Mouse (Mus musculus): ENCODE results near the gene Rin3.
A peak's percentile ranks its signal among the peaks of the same experiment; 100 is the strongest.

The Rin3 gene

DNA sequence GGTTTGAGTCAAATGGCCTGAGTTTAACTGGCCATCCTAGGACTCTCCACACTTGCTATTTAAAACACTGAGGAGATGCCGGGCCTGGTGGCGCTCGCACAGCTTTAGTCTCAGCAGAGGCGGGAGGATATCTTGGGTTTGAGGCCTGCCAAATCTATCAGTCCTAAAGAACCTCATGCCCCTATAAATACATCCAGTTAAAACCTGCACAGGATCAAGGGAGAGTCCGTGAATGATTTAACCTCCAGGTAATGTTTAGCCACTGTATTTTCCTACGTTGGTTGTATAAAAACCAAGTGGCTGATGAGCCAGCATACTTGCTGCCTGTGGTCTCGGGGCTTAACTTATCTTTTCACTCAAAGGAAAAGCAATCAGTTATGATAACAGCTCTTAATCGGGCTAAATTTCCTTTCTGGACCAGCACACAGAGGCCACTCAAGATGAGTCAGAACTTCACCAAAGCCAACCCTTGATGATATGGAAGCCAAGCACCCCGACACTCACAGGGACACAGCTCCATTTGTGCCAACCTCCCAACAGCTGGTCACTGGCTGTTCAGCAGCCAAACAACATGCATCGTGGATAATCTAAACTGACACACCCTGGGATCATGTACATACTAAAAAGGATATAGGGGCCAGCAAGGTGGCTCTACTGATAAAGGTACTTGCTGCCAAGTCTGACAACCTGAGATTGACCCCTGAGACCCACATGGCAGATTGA lies 137.5 kb downstream of the Rin3 start:
- no peak for DNase-seq (ENCODE audit: extremely low read depth, low read depth)

DNA sequence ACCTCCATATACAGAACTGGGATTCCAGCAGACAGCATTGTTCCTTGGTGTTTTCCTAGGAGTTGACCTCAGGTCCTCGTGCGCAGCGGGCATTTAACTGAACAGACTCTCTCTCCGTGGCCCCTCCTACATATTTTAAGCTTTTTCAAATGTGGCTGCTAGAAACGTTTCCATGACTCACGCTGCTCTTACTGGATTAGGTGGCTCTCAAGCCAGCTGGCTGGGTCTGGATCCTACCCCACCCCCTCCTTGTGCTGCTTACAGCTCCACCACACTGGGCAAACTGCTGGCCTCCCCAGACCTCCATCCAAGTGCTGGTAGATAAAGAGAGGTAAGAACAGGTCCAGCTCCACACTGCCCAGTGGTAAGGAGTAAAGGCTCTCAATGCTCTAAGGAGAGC lies 139.2 kb downstream of the Rin3 start:
- no peak for DNase-seq (ENCODE audit: extremely low read depth, low read depth)

DNA sequence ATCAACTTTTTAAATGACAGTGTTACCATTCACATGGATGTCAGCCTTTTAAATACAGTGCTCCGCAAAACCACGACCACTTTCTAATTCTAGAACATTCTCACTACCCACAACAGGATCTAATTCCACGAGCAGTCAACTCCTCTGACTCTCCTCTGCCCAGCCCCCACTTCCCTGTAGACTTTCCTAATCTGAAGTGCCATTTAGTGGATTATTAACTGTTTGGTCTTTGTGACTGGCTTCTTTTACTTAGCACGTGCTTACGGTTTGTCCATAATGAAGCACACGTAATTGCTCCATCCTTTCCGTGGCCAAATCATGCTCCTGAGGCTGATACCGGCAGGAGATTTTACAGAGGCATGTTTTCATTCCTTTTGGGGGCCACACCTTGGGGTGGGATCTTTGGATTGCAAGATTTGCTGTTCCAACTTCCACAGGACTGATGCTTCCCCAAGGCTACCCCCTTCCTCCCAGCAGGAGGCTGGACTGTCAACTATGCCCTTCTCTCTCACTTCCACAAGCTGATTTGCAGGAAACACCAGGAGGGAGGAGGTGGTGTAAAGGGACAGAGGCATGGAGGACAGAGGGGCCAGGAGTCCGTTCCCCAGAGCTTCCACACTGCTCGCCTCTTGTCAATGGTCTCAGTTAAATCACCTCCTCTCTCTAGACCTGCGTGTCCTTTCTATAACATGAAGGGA lies 139.9 kb downstream of the Rin3 start:
- no peak for DNase-seq (ENCODE audit: extremely low read depth, low read depth)

DNA sequence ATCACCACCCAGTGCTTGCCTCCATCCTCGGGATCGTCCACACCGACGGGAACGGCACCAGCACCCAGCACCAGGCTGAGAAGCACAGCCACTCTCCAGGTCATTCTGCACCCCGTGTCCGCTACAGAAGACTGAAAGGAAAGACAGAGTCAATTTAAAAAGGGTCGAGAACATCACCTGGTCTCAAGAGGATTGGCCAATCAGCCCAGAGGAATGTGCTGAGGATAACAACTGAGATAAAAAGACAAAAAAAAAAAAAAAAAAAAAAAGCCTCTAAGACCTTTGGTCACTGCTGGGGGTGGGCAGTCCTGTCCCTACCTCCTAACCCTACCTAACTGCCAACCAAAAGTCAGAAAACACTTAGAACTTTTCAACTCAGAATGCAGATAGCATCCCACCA lies 140.8 kb downstream of the Rin3 start:
- DNase-seq (ENCODE audit: extremely low read depth, low read depth) = no peak

DNA sequence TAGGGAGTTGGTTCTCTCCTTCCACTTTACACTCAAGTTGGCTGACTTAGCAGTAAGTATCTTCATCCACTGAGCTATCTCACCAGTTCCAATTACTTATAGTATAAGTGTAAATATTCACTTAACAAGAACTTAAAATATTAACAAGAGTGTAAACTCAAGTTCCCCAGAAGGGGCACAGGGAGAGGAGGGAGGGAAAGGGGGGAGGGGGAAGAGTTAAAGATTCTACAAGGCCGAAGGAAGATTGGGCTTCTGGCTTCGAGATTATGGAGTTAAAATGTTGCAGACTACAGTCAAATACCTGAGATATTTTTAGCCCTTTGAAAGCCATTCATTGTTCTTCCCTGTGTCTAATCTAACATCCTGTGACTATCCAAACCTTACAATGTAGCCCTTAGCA lies 141.6 kb downstream of the Rin3 start:
- DNase-seq (ENCODE audit: extremely low read depth, low read depth) = no peak

DNA sequence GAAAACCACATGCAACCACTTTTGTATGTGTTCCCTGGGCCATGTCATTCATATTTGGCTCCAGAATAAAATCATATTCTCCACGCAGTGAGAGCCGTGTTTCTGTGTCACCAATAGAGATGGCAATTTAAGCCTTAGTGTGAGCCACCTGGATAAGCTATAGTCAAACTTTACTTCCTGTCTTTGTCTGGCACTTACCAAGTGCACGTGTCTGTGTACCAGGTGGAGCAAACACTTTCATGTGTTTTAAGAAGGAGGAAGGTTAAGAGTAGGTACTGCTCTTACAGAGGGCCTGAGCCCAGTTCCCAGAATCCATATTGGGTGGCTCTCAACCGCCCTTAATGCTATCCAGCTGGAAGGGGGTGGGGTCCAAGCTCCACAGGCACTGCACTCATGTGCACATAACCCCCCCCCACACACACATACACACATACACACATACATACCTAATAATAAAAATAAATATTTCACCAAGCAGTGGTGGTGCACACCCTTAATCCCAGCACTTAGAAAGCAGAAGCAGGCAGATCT lies 142.3 kb downstream of the Rin3 start:
- no peak for DNase-seq (ENCODE audit: extremely low read depth, low read depth)

DNA sequence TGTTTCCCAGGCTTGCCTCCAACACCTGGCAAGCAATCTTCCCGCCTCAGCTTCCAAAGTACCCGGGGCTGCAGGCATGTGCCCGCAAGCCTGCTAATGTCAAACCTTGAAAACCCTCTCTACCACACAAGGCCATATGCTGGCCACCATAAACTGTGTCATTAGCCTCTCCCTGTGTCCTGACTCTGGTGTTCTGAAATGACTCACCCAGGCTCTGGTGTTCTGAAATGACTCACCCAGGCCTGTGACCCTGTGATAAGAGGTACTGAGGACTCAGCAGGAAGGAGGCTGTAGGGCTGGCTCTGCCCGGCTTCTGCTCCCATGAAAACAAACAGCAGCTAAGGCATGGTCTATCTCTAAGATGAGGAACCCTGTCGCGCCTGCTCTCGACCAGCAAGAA lies 143.4 kb downstream of the Rin3 start:
- peak; percentile 81 for DNase-seq (ENCODE audit: extremely low read depth, low read depth)

DNA sequence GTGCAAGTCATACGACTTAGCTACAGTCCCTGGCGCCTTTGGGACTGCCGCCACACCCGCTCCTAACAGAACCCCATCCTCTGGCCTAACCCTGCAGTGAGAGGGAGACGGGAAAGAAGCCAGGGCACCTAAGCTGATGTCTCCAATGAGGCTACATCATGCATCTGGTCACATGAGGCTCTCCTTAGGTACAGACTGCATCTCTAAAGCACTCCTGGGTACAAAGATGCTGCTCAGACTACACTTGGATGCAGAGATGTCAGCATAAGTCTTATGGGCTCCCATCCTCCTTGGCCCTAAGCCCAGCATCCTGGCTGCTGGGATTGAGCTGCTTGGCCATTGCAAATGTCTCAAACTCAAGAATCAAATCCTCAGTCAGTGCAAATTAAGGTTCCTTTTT lies 146.8 kb downstream of the Rin3 start:
- DNase-seq (ENCODE audit: extremely low read depth, low read depth) = no peak

DNA sequence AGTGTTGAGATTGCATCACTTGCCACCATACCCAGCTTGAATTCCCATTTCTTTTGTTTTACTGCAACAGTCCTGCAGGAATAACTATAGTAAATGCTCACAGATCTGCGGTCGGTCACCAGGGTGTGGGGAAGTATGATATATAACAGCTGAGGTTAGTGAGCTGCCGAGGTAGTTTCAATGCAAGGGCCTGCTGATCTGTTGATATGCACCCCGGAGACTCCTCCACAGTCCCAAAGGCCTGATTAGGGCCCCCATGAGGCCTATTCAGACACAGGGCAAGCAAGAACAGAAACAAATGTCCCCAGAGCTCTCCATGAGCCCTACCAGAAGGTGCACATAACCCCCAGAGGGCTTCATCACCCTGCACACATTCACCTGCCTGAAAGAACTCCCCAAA lies 147.4 kb downstream of the Rin3 start:
- no peak for DNase-seq (ENCODE audit: extremely low read depth, low read depth)

DNA sequence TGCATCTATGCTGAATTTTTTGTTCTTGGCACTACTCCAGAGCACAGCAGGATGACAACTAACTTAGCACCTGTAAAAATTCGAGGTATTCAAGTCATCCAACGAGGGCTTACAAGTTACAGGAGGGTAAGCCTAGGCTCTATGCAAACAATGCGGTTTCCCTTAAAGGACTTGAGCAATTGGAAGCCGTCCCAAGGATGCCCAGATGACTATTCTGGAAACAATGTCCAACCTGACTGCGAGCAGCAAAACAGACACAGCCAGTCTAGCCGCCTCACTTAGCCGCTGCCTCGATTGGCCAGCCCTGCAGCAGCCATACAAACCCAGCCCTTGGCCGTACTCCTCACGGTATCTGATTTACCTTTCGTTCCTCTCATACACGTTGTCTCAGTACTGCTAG lies 149.4 kb downstream of the Rin3 start:
- no peak for DNase-seq (ENCODE audit: extremely low read depth, low read depth)

DNA sequence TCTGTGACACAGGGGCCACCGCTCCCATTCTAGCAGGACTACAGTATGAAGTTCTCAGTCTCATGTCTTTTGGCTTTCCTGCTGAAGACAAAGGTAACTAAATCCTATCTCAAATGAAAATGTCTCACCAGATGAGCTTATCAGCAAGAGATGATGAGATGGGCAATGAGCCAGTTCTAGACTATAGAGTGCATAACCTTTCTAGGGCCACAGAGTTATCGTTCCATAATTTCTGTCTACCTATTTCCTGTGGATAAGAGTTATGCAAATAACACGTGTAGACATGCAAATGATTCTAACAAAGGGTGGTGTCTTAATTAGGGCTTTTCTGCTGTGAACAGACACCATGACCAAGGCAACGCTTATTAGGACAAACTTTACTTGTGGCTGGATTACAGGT lies 151.3 kb downstream of the Rin3 start:
- no peak for DNase-seq (ENCODE audit: extremely low read depth, low read depth)

DNA sequence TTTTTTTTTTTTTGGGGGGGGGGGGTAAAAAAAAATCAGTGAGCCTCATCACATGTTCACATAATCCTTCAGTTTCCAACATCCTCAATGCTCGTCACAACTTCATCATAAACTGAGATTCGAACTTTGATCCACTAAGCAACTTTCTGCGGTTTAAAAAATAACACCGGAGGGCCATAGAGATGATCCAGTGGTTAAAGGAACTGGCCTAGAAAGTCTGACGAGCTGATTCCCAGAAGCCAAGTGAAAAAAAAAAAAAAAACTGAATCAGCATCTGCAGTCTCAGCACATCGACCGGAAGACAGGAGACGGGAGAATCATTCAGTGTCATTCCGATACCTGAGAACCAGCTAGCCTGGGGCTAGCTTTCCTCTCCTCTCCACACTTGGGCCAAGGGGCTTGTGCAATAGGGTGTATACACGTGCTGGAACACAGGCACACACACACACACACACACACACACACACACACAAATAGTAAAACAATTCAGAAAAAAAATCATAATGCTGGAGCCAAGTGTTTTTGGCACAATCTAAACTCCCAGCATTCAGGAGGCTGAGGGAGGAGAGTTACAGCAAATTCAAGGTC lies 154.2 kb downstream of the Rin3 start:
- no peak for DNase-seq (ENCODE audit: extremely low read depth, low read depth)

DNA sequence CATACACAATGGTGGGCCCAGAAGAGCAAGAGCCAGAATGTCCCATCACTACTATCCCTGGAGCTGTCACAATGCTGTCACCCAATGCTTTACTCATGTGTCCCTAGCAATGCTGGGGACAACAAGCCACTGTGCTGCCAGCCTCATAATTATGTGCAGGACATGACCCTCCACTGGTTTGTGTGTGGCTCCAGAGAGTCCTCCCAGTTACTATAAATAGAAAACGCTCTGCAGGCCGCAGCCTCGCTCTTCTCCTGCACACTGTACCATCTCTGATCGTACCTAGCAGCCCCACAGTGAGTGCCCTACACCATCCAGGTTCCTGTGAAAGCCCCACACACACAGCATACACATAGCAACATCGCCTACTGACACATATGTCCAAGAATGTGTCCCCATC lies 155.1 kb downstream of the Rin3 start:
- DNase-seq (ENCODE audit: extremely low read depth, low read depth) = no peak

DNA sequence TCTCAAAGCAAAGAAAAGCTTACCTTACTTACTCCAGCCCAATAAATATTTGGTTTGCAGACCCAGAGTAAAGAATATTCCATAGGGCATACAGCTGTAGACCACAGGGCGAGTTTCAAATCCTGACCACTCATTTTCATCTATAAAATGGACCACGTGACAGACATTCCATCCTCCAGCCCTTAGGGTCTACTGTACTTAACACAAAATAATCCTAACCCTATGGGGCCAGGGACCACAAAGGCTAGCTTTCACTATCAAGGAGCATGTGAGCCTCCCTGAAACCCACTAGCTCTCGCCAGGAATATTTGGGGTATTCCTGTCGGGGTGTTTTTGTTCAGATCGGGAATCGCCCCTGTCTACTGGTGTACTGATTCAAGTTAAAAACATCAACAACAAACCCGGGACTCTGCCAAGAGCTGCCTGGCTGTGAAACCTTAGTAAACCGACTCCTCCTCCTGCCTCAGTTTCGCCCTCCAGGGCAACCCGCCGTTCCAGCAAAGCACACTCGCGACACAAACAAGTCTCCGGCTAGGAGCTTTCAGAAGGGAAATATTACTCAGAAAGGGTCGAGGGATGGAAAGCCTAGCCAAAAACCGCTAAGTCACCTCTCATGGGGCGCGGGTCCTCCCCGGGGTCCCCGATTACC lies 156.3 kb downstream of the Rin3 start:
- DNase-seq (ENCODE audit: extremely low read depth, low read depth) = no peak

DNA sequence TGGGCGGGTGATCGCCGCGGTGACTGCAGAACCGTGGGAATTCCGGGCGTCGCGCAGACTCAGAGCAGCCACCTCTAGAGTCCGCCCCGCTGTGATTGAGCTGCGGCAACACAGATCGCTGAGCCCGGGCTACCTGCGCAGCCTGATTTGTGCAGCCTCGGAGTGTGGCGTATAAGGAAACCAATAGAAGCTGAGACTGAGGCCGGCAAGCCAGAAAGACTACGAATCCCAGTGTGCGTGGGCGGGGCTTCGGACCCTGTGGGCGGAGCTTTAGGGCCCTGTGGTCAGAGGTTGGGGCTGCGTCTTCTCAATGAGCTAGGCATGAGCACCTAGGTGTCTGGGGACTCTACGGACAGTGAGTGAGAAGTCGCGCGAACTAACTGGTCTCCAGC lies 156.8 kb downstream of the Rin3 start, which contains the start of gene Lgmn:
Gene Lgmn, minus strand, starts transcription at position 182 of the 392 bp plus-strand sequence.
- DNase-seq (ENCODE audit: extremely low read depth, low read depth) = peak; percentile 89
